Mouse (Mus musculus) urinary bladder, adult 18-20 months (tissue): Measurements from ENCODE around the gene Coro1c.
A peak's percentile ranks its signal among the peaks of the same experiment; 100 is the strongest.

ENCODE experiments used
- DNase-seq, 2 experiments: peaks; one replicate each; pipeline ENCODE4 v3.0.0; 2022; ENCODE audit warnings: low spot score in 2 of 2, mixed read lengths in 2 of 2

The Coro1c gene

DNA sequence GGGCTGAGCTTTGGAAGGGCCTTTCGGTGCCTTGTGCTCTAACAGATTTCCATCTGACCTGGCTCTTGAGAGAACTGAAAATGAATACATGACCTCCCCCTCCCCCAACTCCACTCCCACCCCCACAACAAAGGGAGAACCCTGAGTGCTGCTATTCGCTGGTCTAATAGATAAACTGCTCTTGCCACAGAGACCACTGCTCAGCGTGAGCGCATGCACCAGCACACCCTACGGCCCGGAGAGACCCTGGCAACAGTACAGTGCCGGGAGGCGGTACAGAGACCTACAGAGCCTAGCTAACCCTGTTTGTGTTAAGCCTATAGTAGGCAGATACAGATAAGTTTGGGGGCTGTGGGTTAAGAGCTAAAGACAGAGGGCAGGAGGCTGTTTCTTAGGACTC lies 22.9 kb downstream of the Coro1c start:
- DNase-seq: no peak

DNA sequence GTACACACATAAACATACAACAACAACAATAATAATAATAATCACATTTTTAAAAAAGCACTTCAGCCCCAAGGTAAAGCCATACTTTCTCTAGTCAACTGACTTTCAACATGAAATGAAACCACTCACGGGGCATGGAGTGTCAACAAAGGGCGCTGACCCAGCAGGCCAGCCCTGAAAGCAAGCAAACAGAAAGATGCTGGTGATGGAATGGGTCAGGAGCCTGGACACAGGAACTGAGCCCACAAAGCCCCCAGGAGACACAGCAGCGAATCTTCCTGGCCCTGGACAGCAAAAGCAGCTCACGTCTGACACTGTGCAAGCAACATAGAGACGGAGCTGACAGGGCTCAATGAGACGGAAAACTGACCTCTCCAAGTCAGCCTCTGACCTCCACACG lies 23.8 kb downstream of the Coro1c start:
- no peak for DNase-seq

- no peak for DNase-seq
Observed at GRCm38 (mm10) chr5:113883384-113883771, 25.2 kb downstream of the Coro1c start.

- DNase-seq: no peak
Observed at GRCm38 (mm10) chr5:113882566-113883383, 25.8 kb downstream of the Coro1c start.

- no peak for DNase-seq
Observed at GRCm38 (mm10) chr5:113881136-113881535, 27.4 kb downstream of the Coro1c start.

- peak in 1 of 2 experiments; percentile 60 for DNase-seq
Observed at GRCm38 (mm10) chr5:113878943-113879617, 29.5 kb downstream of the Coro1c start.

DNA sequence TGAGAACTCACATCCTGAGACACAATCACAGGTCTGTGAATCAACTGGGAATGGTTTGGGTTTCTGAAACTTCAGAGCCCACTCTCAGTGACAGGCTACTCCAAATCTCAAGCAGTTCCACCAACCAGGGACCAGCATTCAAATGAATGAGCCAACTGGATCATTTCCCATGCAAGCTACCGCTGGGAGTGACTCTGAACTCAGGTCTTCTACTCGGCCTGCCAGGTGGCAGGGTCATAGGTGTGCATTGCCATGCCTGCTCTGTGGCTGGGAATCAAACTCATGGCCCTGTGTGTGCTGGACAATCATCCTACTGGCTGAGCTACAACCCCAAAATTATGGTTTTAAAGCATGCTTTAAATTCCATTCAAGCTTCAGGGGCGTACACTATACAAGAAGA lies 31.0 kb downstream of the Coro1c start:
- no peak for DNase-seq

DNA sequence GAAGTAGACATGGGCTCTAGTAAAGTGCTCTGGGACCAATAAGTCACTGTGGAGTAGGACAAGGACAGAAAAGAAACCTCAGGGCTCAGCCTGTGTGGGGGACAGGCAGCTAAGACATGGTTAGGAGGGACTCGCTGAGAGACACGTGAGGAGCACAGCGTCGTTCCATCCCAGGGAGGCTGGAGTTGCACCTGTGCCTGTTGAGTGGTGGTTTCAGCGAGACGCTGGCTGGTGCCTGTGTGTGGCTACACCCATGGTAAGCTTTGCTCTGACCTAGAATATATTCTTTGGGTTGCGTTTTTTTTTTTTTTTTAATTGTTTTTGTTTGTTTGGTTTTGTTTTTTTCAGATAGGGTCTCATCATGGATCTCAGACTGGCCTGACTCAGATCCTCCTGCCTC lies 32.4 kb downstream of the Coro1c start:
- DNase-seq: no peak

DNA sequence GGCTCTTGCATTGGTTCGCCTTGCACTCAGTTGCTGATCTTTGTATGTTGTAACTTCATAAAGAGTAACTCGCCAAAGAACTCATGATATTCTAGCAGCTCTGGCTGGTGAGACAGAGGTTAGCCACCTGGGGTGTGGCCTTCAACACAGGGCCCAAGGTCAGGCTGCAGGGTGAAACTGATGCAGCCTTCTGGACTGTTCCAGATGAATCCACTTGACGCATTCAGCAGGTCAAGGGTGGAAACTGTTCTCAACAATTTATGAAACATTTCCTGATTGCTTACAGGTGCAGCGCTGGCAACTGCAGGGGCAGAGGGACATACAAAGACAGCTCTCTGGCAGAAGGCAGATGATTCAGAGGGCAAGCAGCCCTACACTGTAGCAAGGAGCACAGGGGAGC lies 32.9 kb downstream of the Coro1c start:
- no peak for DNase-seq

- no peak for DNase-seq
Observed at GRCm38 (mm10) chr5:113874063-113875024, 34.2 kb downstream of the Coro1c start.

DNA sequence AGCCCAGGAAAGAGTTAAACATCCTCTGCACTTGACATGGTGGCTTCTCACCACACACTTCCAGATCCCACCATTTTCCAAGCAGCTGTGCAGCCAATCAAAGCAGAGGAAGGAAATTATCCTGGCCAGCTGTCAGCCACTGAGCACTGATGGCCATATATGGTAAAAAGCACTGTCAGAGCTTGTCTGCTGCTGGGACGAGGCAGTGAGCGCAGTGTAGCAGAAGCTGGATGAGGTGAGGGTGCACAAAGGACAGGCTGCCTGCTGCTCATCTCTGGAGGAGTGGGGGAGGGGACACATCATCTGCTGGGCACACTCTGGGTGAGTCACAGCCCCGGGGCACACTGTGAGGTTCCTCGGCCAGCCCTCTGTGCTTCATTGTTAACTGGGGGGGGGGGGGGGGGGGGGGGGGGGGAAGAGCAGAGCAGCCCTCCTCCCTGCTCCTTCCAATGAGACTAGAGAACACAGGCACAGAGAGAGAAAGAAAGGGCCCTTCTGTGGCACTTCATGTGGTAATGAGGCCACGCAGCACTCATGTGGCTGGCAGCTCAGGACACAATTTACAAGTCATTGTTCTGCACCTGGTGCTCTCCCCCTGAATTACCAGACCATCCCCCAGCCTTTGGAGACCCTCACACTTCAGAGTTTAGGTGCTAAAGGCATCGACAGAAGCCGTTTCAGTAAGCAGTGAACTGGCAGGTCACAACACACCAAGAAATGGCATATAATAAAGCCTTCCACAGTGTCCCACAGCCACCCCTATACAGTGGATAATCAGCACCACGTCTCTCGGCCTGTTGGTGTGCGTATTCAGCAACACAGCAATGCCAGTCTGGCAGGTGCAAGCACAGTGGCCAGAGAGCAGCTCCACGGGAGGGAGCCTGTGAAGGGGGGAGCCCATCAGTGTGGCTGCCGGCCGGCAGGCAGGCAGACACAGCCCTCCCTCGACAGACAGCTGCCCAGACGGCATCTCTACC lies 35.3 kb downstream of the Coro1c start:
- DNase-seq: no peak

DNA sequence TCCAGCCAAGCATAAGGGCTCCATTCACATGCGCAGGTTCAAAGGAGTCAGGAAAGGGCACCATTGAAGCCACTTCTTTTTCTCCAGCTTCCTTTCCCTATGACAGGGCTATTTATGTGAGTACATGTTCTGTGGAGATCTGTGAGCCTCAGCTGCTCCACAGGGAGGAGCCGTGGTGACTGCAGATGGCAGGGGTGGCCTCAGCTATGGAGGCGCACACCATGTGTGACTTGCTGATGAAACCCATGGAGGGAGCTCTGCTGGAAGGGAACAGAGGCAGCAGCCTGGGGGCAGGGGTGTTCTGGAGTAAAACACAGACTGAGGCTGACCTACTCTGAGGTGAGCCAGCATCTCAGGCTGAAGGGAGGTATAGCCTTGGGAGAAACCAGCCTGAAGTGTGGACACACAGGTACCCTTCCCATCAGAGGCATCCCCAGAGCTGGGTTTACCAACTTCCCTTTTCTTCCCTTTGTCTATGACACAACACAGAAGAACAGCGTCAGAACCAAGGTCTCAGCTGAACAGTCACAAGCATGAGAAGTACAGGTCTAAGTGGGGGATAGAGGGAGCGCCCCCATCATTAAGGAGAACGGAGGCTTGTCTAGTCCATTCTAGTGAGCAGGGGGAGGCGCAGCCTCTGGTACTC lies 36.5 kb downstream of the Coro1c start:
- DNase-seq: no peak

DNA sequence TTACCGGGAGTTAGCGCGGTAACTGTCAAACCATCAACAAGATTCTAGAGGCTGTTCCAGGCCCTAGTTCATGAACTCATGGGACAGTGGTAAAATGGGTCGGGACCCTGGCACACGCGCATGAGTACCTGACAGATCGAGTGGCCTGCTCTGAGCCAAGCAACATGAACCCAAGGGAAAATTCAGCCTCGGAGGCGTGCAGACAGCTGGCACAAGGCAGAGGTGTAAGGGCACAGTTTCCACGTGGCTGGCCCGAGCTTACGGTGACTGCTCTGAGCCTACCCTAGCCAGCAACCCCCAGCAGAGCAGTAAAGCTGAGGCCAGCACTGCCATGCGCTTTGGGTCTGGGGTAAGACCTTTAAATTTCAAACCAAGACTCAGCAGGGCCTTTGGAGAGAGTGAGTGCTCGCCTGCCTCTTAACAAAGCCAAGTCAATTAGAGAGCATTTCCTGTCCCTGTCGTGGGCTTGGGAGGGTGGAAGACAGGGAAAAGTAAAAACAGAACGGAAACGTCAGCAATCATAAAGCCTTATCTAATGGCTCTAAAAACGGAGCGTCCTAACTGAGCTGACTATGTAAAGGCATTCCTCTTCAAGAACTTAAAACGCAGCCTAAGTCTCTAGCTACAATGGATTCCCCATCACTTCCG lies 38.0 kb downstream of the Coro1c start:
- no peak for DNase-seq

DNA sequence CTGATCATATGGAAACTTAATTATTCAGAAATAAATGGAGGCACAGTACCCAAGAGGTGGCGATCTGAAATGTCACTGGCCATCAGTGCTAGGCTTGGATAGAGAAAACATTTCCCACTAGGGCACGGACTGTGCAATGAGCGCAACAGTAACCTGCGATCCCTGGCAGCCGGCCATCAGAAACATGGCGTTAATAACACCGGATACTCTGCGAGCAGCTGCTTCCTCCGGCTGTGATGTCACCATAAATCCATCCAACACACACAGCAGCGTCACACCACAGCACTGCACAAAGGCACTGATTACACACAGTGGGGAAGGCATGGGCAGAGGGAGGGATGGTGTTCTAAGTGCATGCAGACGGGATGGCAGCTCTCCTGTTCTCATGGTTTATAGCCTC lies 39.4 kb downstream of the Coro1c start:
- DNase-seq: no peak

DNA sequence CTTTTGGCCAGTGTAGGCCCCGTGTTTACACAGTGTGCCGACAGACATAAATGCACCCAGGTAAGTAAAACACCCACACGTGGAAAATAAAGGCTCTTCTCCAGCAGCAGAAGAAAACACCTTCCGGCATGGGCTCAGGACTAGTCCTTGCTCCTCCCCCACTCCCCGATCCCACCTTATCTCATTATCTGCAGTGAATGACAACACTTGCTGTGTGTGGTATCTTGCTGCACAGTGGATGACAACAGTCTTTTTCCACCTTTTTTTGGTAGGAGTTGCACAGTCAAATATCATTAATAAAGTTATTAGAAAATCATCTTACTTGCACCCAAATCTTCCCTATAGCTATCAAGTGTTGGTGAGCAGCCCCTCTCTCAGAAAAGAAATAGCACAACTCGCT lies 43.6 kb downstream of the Coro1c start:
- no peak for DNase-seq

DNA sequence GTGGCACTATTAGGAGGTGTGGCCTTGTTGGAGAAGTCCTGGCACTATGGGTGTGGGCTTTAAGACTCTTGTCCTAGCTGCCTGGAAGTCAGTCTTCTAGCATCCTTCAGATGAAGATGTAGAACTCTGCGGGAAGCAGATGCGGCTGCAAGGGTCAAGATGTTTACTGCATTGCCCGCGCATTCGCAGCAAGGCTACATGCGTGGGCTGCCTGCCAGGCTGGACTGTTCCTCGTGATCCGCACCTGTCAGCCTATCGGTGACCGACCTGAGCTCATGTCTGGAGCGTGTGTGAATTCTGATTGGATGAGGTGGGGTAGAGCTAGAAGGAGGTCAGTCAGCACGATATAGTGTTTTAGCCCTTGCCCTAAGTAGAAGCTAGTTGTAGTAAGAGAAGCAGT lies 44.6 kb downstream of the Coro1c start:
- no peak for DNase-seq

DNA sequence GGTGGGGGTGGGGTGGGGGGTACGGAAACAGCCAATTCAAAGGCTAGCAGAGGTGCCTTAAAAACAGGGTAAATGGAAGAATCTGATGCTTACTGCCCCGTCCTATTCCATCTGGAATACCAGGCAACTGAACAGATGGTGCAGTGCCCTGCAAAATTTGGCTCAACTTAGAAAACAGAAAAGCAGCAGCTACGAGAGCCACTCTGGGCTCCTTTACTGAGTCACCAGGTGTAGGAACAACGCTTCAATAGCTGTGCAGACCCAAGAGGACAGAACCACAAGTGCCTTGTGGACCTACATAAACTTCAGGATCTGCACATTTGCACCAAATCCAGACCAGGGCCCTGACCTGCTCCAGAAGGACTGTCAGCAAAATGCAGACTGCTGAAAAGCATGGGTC lies 46.1 kb downstream of the Coro1c start:
- no peak for DNase-seq

- DNase-seq: no peak
Observed at GRCm38 (mm10) chr5:113861294-113861693, 47.3 kb downstream of the Coro1c start.

- no peak for DNase-seq
Observed at GRCm38 (mm10) chr5:113858971-113859370, 49.6 kb downstream of the Coro1c start.

- DNase-seq: no peak
Observed at GRCm38 (mm10) chr5:113858550-113858949, 50.0 kb downstream of the Coro1c start.
